Mouse (Mus musculus): ENCODE data around the gene Mroh9. TPM values are rescaled to one million over a fixed set of nuclear protein-coding genes. Genes with fewer than 3 reads are reported as not detected.

Mroh9 gene
- not detected in 2 replicates for polyA plus RNA-seq (2015; fragmentation: Nextera tagmentation; extraction: Ambion mirVana)

DNA sequence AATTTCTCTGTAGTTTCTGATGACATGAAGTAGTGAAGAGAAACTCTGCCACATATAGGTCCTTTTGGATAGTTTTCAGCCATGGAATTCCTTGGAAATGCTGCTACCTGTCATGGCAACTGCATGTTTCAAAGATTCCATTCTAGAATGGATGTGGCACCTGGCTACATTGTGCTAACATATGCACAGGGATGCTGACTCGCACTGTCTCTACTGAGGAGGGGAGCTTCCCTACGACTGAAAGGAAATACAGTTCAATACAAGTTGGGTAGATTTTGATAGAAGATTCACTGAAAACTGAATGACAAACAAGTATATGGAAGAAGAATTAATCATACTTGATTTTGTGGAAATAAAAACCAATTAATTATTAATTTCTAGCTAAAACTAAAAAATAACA lies at the start of gene Mroh9:
Gene Mroh9, minus strand, starts transcription at position 101 of the 400 bp plus-strand sequence.

GRCm38 (mm10) chr1:162984428-162984827 lies 101.0 kb downstream of the Mroh9 start, which contains the start of gene Fmo3:
Gene Fmo3 (minus strand): TSS chr1:162984528.

Other genes starting within 250 kb of the Mroh9 start
- gene Fmo1, start 219.1 kb downstream of the Mroh9 start, polyA plus RNA-seq (2015; fragmentation: Nextera tagmentation; extraction: Ambion mirVana), result 1.9 and 3.8 TPM in 2 replicates
- 2.0 and 4.7 TPM in 2 replicates for gene Fmo2, start 186.9 kb downstream of the Mroh9 start, polyA plus RNA-seq (2015; fragmentation: Nextera tagmentation; extraction: Ambion mirVana)
- gene Fmo6, start 148.2 kb downstream of the Mroh9 start, polyA plus RNA-seq (2015; fragmentation: Nextera tagmentation; extraction: Ambion mirVana), result not detected in 2 replicates
- gene Fmo3, start 101.1 kb downstream of the Mroh9 start, polyA plus RNA-seq (2015; fragmentation: Nextera tagmentation; extraction: Ambion mirVana), result not detected in 2 replicates
- gene Prrx1, start 228.0 kb upstream of the Mroh9 start, polyA plus RNA-seq (2015; fragmentation: Nextera tagmentation; extraction: Ambion mirVana), result 3.5 and 4.2 TPM in 2 replicates